Comparison of ENCODE assay signal across 16 mouse cellular contexts in genomic region chr4:129510723-129511412, GRCm38 (mm10). TPM values are rescaled to one million over a fixed set of nuclear protein-coding genes. Genes with fewer than 3 reads are reported as not detected.
A peak's percentile ranks its signal among the peaks of the same experiment; 100 is the strongest.
DNase-seq lines count a peak whose midpoint lies in the region; ATAC-seq and TF ChIP-seq lines count a peak whose summit lies in the region.
"Had no signal": no experiment of that assay in that cellular context is flagged by ENCODE, and none has a peak within 500 bp of the region (broad histone marks: within the 10 kb centered on the region; RNA-seq: fewer than 3 reads in every experiment).

No protein-coding gene starts in this region.

- H3K4me3 ChIP-seq in layer of hippocampus, adult 2 months: no peak overlapping the region
- no peak overlapping the region for H3K4me3 ChIP-seq in midbrain, embryonic 12.5 days
- H3K4me3 ChIP-seq: liver, embryonic 13.5 days had no signal

- H3K9me3 ChIP-seq in midbrain, embryonic 12.5 days: no peaks in the 10 kb centered on the region
- H3K9me3 ChIP-seq: liver, embryonic 13.5 days had no signal

- ATAC-seq in midbrain, embryonic 12.5 days (ENCODE audit: low FRiP score, low read depth): no peak

- DNase-seq in layer of hippocampus, adult 2 months (ENCODE audit: low spot score in 2 of 2): no peak
- DNase-seq in layer of hippocampus, postnatal 10 days (ENCODE audit: low spot score in 2 of 2): no peak
- DNase-seq in ZHBTc4 (ENCODE audit: low read depth, low spot score): peak; percentile 84
- DNase-seq in fibroblast of lung, adult 2 months (ENCODE audit: low read depth): peak; percentile 65
- no peak for DNase-seq in spleen, postnatal 4 days (ENCODE audit: low spot score in 2 of 2)
- DNase-seq in adrenal gland, postnatal 36 days: no peak
- DNase-seq in spleen, postnatal 10 days (ENCODE audit: low spot score in 2 of 2): no peak
- DNase-seq: kidney, adult 8-10 months; liver, embryonic 13.5 days had no signal

- peaks cover 51% of the 10 kb centered on the region for H3K4me1 ChIP-seq in midbrain, embryonic 12.5 days

- peak overlapping the region; percentile 70 for H3K27ac ChIP-seq in layer of hippocampus, adult 2 months
- peak overlapping the region; percentile 67 for H3K27ac ChIP-seq in midbrain, embryonic 12.5 days (replicated peaks)
- H3K27ac ChIP-seq: liver, embryonic 13.5 days had no signal

- H3K27me3 ChIP-seq in midbrain, embryonic 12.5 days: no peaks in the 10 kb centered on the region

- peaks cover 10% of the 10 kb centered on the region for H3K36me3 ChIP-seq in midbrain, embryonic 12.5 days

- no peak for TF ChIP-seq CTCF in layer of hippocampus, adult 2 months (conservative IDR thresholded peaks at IDR 0.05)

- 38% methylated on average over 6 of the region's 6 CpGs for WGBS in midbrain, embryonic 12.5 days

- H3K9ac ChIP-seq in midbrain, embryonic 12.5 days (replicated peaks): peak overlapping the region; percentile 37; the same call in 1 of the 2 replicates
- H3K9ac ChIP-seq: liver, embryonic 13.5 days had no signal

- peak overlapping the region; percentile 12; the same call in 1 of the 2 replicates for H3K4me2 ChIP-seq in midbrain, embryonic 12.5 days (replicated peaks)
- H3K4me2 ChIP-seq: liver, embryonic 13.5 days had no signal

RNA-seq across cellular contexts. Expression of gene Marcksl1, which starts 2.5 kb away (rescaled TPM):
- 100 to 1,000 TPM in 1 of 2 experiments, 10 to 100 TPM in 1; 94.6 to 103 TPM for total RNA-seq in layer of hippocampus, adult 2 months (2021)
- total RNA-seq in layer of hippocampus, postnatal 10 days (2021): 100 to 1,000 TPM; 713 to 734 TPM
- polyA plus RNA-seq in midbrain, embryonic 12.5 days (2016; fragmentation: Nextera tagmentation; extraction: Ambion mirVana): 2,082 and 2,101 TPM in 2 replicates
- total RNA-seq in adrenal gland, postnatal 36 days (2021): 10 to 100 TPM; 53.0 to 56.9 TPM

RNA-seq across cellular contexts. Expression of gene Fam229a, which starts 19.9 kb away (rescaled TPM):
- not detected for total RNA-seq in layer of hippocampus, adult 2 months (2021)
- 1 to 10 TPM; 1.0 to 2.0 TPM for total RNA-seq in layer of hippocampus, postnatal 10 days (2021)
- not detected in 2 replicates for polyA plus RNA-seq in midbrain, embryonic 12.5 days (2016; fragmentation: Nextera tagmentation; extraction: Ambion mirVana)
- not detected for total RNA-seq in adrenal gland, postnatal 36 days (2021)
- total RNA-seq: gastrocnemius, adult 18-20 months; megakaryocyte-erythroid progenitor cell, adult 5-6 weeks had no signal
- polyA plus RNA-seq: embryonic facial prominence, embryonic 11.5 days; heart, embryonic 16.5 days; stomach, embryonic 14.5 days had no signal

RNA-seq across cellular contexts. Expression of gene Tssk3, which starts 20.0 kb away (rescaled TPM):
- total RNA-seq in layer of hippocampus, adult 2 months (2021): under 1 TPM in 1 of 2 experiments, not detected in 1; 0.38 TPM
- under 1 TPM; 0.37 to 0.51 TPM for total RNA-seq in layer of hippocampus, postnatal 10 days (2021)
- polyA plus RNA-seq in midbrain, embryonic 12.5 days (2016; fragmentation: Nextera tagmentation; extraction: Ambion mirVana): not detected in 2 replicates
- total RNA-seq in adrenal gland, postnatal 36 days (2021): not detected
- total RNA-seq: gastrocnemius, adult 18-20 months; left cerebral cortex, adult 18-20 months; megakaryocyte-erythroid progenitor cell, adult 5-6 weeks had no signal
- polyA plus RNA-seq: embryonic facial prominence, embryonic 11.5 days; heart, embryonic 16.5 days; stomach, embryonic 14.5 days had no signal

RNA-seq across cellular contexts. Expression of gene Hdac1, which starts 31.6 kb away (rescaled TPM):
- total RNA-seq in layer of hippocampus, adult 2 months (2021): 10 to 100 TPM; 48.9 to 49.8 TPM
- total RNA-seq in layer of hippocampus, postnatal 10 days (2021): 10 to 100 TPM; 40.5 to 40.9 TPM
- polyA plus RNA-seq in midbrain, embryonic 12.5 days (2016; fragmentation: Nextera tagmentation; extraction: Ambion mirVana): 188 and 190 TPM in 2 replicates
- total RNA-seq in adrenal gland, postnatal 36 days (2021): 10 to 100 TPM; 49.2 to 59.8 TPM

RNA-seq across cellular contexts. Expression of gene Bsdc1, which starts 49.5 kb away (rescaled TPM):
- 10 to 100 TPM; 56.2 to 62.7 TPM for total RNA-seq in layer of hippocampus, adult 2 months (2021)
- total RNA-seq in layer of hippocampus, postnatal 10 days (2021): 10 to 100 TPM; 41.4 to 46.9 TPM
- polyA plus RNA-seq in midbrain, embryonic 12.5 days (2016; fragmentation: Nextera tagmentation; extraction: Ambion mirVana): 31.9 and 33.7 TPM in 2 replicates
- 10 to 100 TPM; 58.1 to 69.5 TPM for total RNA-seq in adrenal gland, postnatal 36 days (2021)

Comparison
In these comparisons a context has a peak if more than half of its experiments do, and no peak if none do; other contexts are left out.
1. RNA of gene Marcksl1, which starts 2.5 kb away (total RNA-seq): 713 to 734 TPM in layer of hippocampus, postnatal 10 days; 94.6 to 103 TPM in layer of hippocampus, adult 2 months and 53.0 to 56.9 TPM in adrenal gland, postnatal 36 days; every median in the first group is over 4 times any median in the second.
2. DNase-seq: peak in ZHBTc4 (single experiment) and fibroblast of lung, adult 2 months (single experiment); none in layer of hippocampus, adult 2 months (0 of 2), layer of hippocampus, postnatal 10 days (0 of 2), spleen, postnatal 4 days (0 of 2), adrenal gland, postnatal 36 days (0 of 2) and spleen, postnatal 10 days (0 of 2).